Mouse (Mus musculus) fat pad, adult 2 months (tissue): ENCODE data around the gene Trip13.
A peak's percentile ranks its signal among the peaks of the same experiment; 100 is the strongest.

Source experiments
- DNase-seq: peaks from one replicate; pipeline ENCODE4 v3.0.0-alpha.2; 2011; ENCODE audit warnings: low read depth, low spot score; ENCODE audit errors: extremely low read depth

The Trip13 gene

DNA sequence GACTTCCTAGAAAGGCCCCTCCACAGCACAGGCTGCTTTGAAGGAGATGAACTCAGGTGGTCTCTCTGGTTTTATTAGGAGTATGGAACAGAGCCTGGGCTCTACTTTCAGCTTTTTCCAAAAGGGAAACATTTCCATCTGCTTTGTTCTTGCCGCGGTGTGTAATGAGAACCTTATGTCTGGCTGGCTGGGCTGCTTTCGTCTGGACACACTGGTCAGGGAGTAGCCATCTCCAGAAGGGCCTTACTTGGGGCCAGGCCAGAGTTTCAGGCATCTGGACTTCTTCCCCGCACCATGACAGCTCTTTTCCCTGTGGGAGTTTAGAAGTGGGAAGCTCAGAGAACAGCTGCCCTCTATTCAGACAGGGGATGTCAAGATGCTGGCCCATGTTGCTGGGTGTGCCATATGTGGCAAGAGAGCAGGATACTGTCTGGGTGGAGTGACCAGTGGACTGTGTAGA is 50.1 kb downstream of the Trip13 start:
- DNase-seq: no peak

GRCm38 (mm10) chr13:73886601-73887000 is 51.0 kb downstream of the Trip13 start:
- no peak for DNase-seq

DNA sequence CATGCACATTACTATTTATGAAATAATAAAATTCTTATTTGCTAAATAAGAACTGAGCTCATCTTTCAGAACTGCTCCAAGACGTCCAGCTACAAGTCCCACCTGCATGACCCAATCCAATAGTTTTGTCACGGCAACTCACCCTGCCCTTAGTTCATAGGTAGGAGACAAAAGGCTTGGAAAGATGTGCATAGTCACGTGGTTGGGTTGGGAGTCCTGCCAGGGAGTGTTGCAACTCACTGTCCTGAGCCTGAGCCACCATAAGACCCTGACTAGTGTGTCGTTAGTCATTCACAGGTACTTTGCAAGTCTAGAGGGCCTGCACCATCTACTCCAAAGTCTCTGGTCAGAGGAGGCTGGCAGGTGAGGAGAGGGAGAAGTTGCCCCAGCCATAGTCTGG is 51.5 kb downstream of the Trip13 start:
- peak; percentile 30 for DNase-seq

- DNase-seq: no peak
Measured at GRCm38 (mm10) chr13:73885656-73886055, 51.9 kb downstream of the Trip13 start.

DNA sequence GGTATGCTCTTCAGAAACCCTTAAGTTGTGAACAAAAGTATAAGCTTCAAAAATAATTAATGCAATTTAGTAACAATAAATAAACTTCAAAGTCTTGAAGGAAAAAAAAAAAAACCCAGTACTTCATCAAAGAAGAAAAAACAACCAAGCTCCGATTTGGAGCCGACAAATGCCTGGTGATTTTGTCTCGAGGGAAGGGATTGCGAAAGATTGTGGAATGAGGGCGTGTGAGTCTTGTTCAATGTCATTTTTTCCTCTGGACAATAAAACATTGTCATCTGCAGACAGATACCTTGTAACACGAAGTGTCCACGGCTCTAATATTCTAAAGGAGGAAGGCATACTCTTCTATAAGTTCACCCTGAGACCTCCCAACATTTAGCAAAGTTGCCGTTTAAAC is 56.2 kb downstream of the Trip13 start:
- no peak for DNase-seq

DNA sequence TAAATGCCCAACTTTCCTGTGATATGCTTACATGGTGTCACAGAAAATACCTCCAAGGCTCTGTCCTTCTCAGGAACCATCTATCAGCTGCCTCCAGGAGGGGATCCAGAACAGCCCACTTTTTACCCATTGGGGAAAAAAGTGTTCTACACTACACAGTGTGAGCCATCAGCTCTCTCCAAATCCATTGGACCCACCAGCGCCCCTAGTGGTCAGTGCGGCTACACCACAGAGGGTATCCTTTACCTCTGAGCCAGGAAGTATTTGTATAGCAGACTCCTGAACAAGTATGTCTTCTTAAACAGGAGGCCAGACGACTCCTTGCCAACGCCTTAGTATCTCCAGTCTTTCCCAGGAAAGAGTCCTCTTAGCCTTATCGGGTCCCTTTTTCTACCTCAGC is 57.8 kb downstream of the Trip13 start:
- DNase-seq: no peak

DNA sequence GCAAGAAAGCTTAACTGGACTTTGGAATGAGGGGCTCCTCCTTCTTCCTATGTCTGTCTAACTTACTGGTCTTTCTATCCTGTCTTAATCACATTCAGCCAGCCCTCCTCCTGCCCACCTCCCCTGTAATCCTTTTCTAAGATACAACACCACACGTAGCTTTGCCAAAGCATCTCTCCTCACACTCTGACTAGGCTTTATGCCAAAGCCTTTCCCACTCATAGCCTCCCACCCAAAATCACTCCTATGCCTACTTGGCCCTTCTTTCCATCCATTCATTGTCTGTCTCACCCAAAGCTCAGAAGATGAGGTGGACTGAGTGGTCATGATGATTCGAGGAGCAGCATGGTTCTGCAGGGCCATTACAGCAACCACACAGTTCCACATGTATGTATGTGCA is 65.4 kb downstream of the Trip13 start:
- no peak for DNase-seq
